Mouse (Mus musculus) lung, adult 2 months (tissue): ENCODE results near the gene Deup1. TPM values are rescaled to one million over a fixed set of nuclear protein-coding genes. Genes with fewer than 3 reads are reported as not detected.

Source experiments
- DNase-seq: peaks from one replicate; pipeline ENCODE4 v3.0.0; 2022
- H3K4me1 ChIP-seq: fragments of 200-500 bp; 2 replicates; pipeline ENCODE4 v1.6.1; 2011; ENCODE audit warnings: low read length; ENCODE audit not compliant: control insufficient read depth, insufficient read depth
- H3K4me3 ChIP-seq: fragments of 200-500 bp; replicated peaks from 2 replicates; pipeline ENCODE3; 2011; ENCODE audit warnings: low read depth, mild to moderate bottlenecking, control low read depth, low read length; ENCODE audit errors: extremely low read depth
- CTCF ChIP-seq: fragments of 200-500 bp; IDR thresholded peaks from 2 replicates; pipeline ENCODE4 v1.5.1; 2011; ENCODE audit warnings: mild to moderate bottlenecking, low read length, control low read depth; ENCODE audit not compliant: insufficient read depth
- POLR2A ChIP-seq: fragments of 200-500 bp; IDR thresholded peaks from 2 replicates; pipeline ENCODE4 v1.6.1; 2011; ENCODE audit warnings: low read depth, mild to moderate bottlenecking, control low read depth, low read length, borderline replicate concordance; ENCODE audit errors: extremely low read depth
- WGBS: fragments of 180-500 bp; shearing (Covaris S2); methylation state at CpG from one replicate; pipeline ENCODE4 v1.1.7; 2018; 5-methylcytosine and 5-hydroxymethylcytosine counted together
- polyA plus RNA-seq: library from polyadenylated mRNA; depleted of rRNA; stranded (reverse); fragments of >200 nt; gene quantifications from 2 replicates; pipeline ENCODE4 v1.2.3, GENCODE M21; 2012; rRNA removed

Deup1 gene
- polyA plus RNA-seq, 1 experiment = 0.56 TPM

DNA sequence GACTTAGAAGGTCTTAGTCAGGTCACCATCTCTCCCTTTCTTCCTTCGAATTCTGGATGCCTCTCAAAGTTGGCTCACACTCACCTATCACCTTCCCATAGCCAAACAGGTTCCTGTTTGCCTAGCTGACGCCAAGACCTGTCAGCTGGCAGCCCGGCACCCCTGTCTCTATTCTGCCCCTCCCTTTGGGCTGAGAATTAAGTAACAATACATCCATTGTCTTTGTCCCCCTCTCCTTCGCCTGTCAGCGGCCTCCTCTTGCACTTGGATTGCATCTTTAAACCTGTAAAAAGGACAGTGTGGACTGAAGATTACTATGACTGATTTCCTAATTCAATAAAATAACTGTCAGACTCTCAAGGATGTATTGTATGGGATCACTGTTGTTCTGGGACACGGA lies 99.9 kb downstream of the Deup1 start:
- 41% methylated on average over 6 of the region's 6 CpGs for WGBS
- DNase-seq = no peak
- TF ChIP-seq CTCF (no peak), POLR2A (no peak)
- peaks cover 46% of the 10 kb centered on the region for H3K4me1 ChIP-seq
- H3K4me3 ChIP-seq = no peak overlapping the region

DNA sequence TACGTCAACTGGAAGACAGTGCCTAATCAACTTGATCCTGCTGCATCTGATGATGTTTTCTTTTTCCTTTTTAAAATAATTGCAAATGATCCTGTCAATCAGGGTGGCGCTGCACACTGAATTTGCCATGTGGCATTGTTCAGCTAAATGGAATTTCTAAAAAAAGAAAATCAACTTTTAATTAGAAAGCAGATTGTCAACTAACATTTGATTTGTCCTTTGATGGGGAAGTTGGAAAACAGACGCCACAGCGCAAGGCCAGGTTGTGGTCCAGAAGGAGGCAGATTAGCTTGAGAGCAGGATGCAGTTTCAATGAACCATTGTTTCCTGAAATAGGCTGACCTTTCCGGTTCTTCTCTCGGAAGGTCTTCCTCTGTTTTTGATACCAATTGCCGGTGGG lies 101.2 kb downstream of the Deup1 start:
- no peak for DNase-seq
- 53% methylated on average over 7 of the region's 7 CpGs for WGBS
- no peak overlapping the region for H3K4me3 ChIP-seq
- TF ChIP-seq CTCF (no peak), POLR2A (no peak)
- H3K4me1 ChIP-seq = peaks cover 46% of the 10 kb centered on the region

DNA sequence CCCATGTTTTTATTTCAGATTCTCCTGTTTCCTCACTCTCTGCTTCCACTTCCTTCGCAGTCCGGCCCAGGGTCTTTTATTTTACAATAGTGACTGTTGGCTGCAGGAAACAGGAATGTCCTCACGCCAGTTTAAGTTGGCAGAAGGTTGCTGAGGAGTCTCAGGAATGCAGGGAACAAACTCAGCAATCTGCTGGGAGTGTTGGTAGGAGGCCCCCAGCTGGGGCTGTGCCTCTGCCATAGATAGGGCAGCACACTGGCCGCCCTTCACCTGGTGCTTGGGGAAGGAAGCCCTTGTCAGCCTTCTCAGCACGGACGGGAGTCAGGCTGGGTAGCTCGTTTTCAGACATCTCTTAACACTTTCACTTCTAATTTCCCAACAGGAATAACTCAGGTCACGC lies 102.5 kb downstream of the Deup1 start:
- 26% methylated on average over 8 of the region's 8 CpGs for WGBS
- Histone ChIP-seq H3K4me1 (peaks cover 44% of the 10 kb centered on the region), H3K4me3 (peak overlapping the region; percentile 24)
- no peak for TF ChIP-seq POLR2A
- no peak for TF ChIP-seq CTCF
- peak; percentile 49 for DNase-seq

DNA sequence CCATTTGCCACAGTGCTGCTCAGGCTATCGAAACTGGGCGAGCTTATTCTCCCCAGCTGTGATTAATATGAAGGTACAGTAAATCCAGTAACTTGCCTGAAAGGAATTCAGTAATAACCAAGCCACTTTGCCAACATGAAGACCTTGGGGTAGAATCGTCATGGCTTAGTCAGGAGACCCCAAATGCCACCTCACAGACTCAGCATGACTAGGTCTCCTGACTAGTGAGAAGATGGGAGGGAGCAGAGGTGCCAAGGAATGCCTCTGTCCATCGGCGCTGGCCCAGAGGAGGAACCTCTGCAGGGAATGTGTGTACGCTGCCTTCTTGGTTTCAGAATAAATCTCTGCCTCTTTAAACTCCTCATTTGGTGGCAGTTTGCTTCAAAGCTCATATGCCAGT lies 104.1 kb downstream of the Deup1 start:
- TF ChIP-seq POLR2A (no peak), CTCF (no peak)
- no peak for DNase-seq
- WGBS = 81% methylated on average over 6 of the region's 6 CpGs
- Histone ChIP-seq H3K4me1 (peaks cover 28% of the 10 kb centered on the region), H3K4me3 (no peak overlapping the region)

DNA sequence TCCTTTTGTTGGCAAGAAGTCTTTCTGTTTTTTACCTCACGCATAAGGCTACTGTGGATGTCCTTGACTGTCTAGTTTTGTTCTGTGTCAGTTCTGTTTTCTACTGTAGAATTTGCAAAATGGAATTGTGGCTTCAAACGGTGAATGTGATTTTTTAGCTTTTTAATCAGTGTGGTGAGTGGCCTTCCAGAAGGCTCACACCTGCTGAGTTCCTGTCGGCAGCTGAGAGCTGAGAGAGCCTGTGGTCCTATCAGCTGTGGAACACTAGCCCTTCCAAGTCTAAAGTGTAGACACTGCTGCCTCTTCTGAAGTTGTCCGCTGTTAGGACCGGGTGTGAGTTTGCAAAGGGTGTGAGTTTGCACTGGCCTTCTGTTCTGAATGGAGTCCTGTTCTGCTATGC lies 104.8 kb downstream of the Deup1 start:
- DNase-seq = no peak
- TF ChIP-seq POLR2A = no peak
- no peak for TF ChIP-seq CTCF
- 60% methylated on average over 5 of the region's 5 CpGs for WGBS
- H3K4me3 ChIP-seq = no peak overlapping the region
- H3K4me1 ChIP-seq = peaks cover 26% of the 10 kb centered on the region

DNA sequence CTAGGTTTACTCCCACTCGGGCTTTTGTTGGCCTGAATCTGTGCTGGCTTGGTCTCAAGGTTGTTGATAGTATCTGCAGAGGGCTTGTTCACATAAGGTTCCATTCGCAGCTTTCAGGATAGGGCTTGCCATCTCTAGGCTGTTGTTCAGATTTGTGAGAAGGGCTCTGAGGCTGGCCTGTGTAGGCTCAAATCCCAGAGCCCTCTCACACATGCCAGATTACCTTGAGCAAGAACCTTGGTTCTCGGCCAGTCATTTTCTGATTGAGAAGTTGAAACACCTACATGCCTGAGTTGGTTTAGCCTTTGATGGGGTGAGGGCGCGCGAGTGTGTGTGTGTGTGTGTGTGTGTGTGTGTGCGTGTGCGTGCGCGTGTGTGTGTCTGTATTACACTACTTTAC lies 105.4 kb downstream of the Deup1 start:
- Histone ChIP-seq H3K4me1 (peaks cover 24% of the 10 kb centered on the region), H3K4me3 (no peak overlapping the region)
- TF ChIP-seq POLR2A = no peak
- TF ChIP-seq CTCF = no peak
- WGBS = 69% methylated on average over 10 of the region's 10 CpGs
- no peak for DNase-seq

DNA sequence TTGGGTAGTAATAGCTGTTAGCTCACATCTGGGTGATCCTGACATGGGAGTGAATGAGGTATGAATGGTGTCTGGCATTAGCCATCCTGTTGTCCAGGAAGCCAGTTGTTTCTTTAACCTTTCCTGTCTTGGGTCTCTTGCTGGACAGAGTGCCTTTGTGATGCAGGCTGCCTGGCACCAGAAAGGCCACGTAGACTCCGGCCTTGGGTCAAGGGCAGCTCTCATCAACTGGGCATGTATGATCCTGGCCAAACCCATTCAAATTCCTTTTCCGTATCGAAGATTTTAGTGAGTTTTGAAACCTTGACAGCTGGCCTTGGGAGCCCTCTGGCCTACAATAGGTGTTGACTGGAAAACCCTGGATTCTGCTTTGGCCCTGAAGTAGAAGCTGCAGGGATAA lies 109.8 kb downstream of the Deup1 start:
- no peak overlapping the region for H3K4me3 ChIP-seq
- TF ChIP-seq POLR2A (no peak), CTCF (no peak)
- H3K4me1 ChIP-seq = peaks cover 19% of the 10 kb centered on the region
- DNase-seq = no peak
- 39% methylated on average over 4 of the region's 4 CpGs for WGBS

DNA sequence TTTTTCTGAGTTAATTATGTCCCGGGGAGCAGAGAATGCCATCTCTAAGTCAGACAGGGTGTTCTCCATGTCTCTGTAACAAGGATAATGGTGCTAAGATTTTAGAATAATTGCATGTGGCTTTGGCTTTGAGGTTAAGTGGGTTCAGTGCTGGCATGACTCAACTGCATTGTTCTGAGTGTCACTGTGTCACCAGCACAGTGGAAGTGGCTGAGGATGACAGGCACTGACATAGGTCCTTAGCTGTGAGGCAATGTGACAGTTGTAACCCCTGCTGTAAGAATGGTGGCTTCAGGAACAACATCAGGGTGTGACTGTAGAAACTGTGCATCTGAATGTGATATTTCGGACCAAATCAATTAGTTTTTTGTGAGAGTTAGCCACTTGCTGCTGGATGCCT lies 111.7 kb downstream of the Deup1 start:
- WGBS = 69% methylated on average over 2 of the region's 2 CpGs
- no peak for DNase-seq
- peaks cover 19% of the 10 kb centered on the region for H3K4me1 ChIP-seq
- TF ChIP-seq POLR2A (no peak), CTCF (no peak)
- no peak overlapping the region for H3K4me3 ChIP-seq

DNA sequence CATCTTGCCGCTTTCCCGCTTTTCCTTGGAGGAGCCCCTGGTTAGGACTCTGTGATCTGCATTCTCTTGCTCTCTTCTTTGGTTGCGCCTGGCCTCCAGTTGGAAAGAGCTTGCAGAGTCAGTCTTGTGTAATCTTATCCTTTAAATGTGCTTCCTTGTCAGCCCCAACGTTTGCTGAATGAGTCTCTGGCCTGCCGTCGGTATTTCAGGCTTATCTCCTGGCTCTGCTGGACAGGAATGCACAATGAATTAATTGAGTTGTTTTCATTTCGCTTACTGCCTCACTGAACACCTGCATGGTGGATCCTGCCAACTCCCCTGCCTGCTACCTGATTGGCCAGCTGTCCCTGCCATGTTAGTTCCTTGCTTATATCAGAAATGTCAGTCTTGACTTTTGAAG lies 114.8 kb downstream of the Deup1 start:
- Histone ChIP-seq H3K4me3 (no peak overlapping the region), H3K4me1 (peaks cover 27% of the 10 kb centered on the region)
- TF ChIP-seq POLR2A = no peak
- no peak for TF ChIP-seq CTCF
- 53% methylated on average over 7 of the region's 7 CpGs for WGBS
- DNase-seq = no peak

DNA sequence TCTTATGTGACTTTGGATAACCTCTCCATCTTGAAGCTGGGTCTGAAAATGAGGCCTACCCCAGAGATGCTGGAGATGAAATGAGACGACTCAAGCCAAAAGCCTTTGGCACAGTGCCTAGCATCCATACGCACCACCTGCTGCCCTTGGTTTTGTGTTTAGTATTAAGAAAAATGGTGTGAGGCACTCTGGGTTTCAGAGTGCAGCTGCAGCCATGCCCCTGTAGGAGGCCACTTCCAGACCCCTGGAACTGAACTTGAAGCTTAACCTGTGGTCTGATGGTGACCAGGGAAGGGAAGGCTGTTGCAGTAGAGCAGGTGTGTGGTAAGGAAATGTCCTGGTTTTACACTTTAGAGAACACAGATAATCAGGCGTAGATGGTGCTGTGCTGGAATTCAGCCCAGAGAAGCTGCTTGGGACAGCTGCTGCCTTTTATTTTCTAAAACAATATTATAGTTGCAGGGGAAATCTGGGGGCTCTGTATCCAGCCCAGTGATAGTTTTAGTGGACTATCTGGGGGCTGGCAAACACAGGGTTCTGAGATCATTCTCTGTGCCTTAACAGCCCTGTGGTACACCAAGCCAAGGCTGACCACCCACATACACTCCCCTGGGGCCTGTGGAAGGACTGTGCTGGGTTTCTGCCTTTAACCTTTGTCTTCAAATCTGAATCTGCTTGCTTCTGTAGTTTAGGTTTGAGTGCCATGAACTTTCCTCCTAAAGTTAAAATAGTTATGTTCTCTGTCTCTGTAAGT lies 117.0 kb downstream of the Deup1 start:
- H3K4me1 ChIP-seq = peaks cover 24% of the 10 kb centered on the region
- no peak for DNase-seq
- TF ChIP-seq POLR2A (no peak), CTCF (no peak)
- no peak overlapping the region for H3K4me3 ChIP-seq
- 43% methylated on average over 3 of the region's 3 CpGs for WGBS

Other genes with a start within 250 kb of the Deup1 start
- gene Smco4, start 134.5 kb downstream of the Deup1 start, polyA plus RNA-seq = 22.0 and 27.1 TPM in 2 replicates
- gene Slc36a4, start 81.8 kb upstream of the Deup1 start, polyA plus RNA-seq = 6.8 and 11.7 TPM in 2 replicates
- gene Mtnr1b, start 246.6 kb upstream of the Deup1 start, polyA plus RNA-seq = not detected in 2 replicates